Mouse (Mus musculus): ENCODE measurements around the gene Gm12258. TPM values are rescaled to one million over a fixed set of nuclear protein-coding genes. Genes with fewer than 3 reads are reported as not detected.
A peak's percentile ranks its signal among the peaks of the same experiment; 100 is the strongest.
"Not testable (repeated sequence)": the region's sequence is repeated elsewhere in the genome, so short reads cannot be mapped to it uniquely, and the experiment has no call there.

The Gm12258 gene
- total RNA-seq (2015) (2.0 and 3.7 TPM in 2 replicates), total RNA-seq (2017) (2.0 and 4.7 TPM in 2 replicates)

DNA sequence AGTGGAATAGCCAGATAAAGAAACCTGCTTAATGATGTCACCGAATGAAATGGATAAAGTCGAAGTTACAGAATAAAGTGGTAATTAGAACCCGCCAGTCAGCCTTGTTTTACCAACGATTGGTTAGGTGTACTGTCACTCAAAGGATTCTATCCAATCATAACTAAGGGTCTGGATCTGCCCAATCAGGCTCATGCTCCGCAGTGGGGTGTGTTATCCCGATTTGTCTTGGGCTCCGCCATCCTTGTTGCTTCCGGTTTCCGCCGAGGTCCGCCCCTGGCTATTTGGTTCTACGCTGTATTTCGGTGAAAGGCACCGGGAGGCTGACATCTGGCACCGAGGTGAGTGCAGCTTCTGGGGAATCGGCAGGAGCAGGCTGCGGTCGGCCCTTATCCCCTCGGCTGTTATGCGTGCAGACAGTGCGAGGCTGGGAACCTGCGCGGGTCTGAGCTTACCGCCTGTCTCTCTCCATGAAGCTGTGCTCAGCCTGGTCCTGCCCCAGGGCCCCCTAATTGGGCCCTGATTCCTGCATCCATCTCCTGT lies at the start of gene Gm12258:
TSS of gene Gm12258 (plus strand) at position 240 of the 543 bp plus-strand sequence.
- ATAC-seq (ENCODE audit: poor library complexity, severe bottlenecking): peak; percentile 99

DNA sequence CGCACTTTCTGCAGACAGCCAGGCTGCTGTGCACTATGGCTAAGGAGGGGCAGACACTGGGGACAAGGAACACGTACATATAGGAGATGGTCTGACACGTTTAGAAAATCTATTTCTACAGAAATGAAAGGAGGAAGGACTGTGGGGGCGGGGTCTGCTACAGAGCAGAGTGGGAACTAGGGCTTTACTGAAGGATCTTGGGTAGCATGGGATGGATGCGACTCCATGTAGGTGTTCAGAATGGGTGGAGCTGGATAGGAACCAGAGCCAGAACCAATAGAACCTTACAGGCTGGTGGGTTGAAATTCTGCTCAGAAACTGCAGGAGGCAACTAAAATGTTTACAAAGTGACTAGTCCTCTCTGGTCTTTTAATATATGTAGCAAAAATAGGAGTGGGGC lies 47.2 kb upstream of the Gm12258 start:
- no peak for ATAC-seq (ENCODE audit: poor library complexity, severe bottlenecking)

DNA sequence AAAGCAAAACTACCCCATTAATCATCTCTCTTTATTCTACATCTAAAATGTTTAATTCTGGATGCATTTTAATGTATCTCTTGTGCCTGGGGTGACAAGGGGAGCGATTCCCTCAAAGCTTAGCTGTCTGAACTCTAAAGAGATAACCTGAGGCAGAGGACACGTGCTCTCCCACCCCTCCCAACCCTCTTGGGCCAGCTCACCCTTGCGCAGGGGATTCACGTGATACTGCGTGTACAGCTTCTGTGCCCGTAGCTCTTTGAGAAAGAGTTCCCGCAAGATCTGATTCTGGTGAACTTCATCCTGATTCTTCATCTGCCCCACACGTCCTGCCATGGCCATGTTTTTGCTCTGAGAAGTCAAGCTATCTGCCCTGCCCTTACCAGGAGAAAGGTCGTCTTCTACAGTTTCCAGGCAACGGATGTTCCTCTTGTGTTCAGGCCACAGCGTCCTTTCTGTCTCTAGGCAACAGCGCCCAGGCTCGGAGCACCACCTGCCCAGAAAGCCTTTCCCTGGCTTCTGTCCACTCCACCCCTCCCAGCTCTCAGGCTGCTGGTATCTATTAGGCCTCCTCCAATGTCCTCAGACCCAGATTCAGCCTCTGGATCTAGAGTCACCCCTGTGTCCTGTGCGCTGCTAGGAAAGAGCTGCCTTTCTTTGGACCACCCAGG lies 45.3 kb upstream of the Gm12258 start, which contains the start of gene Fam183b:
TSS of gene Fam183b (minus strand) at position 403 of the 671 bp plus-strand sequence.
- ATAC-seq (ENCODE audit: poor library complexity, severe bottlenecking): no peak

DNA sequence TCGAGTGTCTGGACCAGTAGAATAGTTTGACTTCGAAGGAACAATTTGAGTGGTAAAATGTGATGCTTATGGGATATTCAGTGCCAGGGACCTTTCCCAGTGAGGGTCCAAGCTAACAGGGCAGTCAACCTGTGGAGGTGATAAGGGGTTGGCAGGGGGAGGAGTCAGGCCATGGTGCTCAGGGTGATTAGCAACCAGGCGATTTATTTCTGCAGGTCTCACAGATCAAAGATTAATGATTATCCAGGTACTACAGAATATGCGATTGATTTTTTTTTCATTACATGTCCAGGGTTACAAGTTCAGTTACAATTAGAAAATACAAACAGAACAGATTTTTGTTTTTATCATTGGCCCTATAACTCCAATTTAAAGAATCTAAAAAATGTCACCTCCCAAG lies 43.1 kb upstream of the Gm12258 start:
- ATAC-seq (ENCODE audit: poor library complexity, severe bottlenecking): no peak

DNA sequence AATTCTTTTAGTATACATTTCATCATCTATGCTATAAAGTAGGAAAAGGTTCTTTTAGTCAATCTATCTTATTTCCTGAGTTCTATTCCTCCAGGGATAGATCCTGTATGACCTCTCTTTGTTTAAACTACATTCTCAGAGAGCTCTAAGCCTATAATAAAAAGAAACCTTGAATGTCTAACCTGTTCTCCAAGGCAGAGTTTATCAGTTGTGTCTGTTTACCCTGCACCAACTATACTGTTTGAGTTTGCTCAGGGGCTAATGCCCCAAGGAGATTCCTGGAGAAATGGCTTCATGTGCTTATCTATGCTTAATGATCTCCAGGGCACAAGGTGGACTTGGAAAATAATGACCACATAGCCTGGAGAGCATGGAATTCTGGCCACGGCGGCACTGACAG lies 42.6 kb upstream of the Gm12258 start:
- ATAC-seq (ENCODE audit: poor library complexity, severe bottlenecking): no peak

DNA sequence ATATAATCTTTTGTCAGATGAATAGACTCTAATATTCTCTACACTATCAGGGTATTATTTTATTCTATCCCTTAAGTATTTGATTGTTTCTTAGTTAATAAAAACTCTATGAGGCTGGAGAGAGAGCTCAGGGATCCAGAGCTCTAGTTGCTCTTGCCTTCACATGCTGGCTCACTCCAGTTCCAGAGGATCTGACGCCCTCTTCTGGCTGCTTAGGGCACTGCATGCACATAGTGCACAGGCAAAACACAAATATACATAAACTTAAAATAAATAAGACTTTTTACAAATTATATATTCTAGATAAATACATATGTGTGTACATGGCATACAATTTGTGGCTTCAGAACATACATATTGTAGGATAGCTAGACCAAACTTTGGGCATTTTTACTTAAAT lies 35.0 kb upstream of the Gm12258 start:
- no peak for ATAC-seq (ENCODE audit: poor library complexity, severe bottlenecking)

DNA sequence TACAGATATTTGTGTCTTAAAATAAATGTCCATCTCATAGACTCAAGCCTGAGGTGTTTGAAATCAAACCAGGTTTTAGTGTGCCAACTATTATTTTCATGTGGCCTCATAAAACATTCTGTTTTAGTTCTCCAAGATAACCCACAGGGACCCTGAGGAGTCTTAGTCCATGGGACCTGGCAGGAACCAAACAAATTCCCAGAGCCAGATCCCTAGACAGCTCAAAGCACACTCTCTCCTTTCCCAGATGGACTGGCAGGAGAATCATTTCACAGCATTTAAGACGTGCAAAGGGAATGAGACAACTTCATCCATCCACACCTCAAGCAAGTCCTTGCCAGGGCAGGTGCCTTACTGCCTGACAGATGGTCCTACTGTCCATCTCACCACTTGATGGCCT lies 32.3 kb upstream of the Gm12258 start, which contains the start of gene Olfr313:
TSS of gene Olfr313 (plus strand) at position 301 of the 400 bp plus-strand sequence.
- not testable (repeated sequence) for ATAC-seq (ENCODE audit: poor library complexity, severe bottlenecking)

DNA sequence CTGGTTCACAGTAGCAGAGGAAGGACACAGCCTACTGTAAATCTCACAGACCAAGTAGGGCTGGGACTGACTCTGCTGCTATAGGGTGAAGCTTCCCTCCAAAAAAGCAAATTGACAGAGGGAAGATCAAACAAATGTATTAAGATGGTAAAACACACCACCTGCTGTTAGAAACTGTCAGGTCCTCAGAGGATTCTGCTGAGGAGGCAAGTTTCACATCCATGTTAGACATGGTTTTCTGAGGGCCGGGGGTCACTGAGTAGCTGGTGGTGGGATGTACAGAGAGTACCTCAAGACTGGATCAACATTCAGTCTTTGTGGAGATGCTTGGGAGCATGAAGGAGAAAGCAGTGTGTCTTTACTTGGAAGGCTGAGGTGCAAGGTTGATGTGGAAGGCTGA lies 31.3 kb upstream of the Gm12258 start:
- ATAC-seq (ENCODE audit: poor library complexity, severe bottlenecking): no peak

DNA sequence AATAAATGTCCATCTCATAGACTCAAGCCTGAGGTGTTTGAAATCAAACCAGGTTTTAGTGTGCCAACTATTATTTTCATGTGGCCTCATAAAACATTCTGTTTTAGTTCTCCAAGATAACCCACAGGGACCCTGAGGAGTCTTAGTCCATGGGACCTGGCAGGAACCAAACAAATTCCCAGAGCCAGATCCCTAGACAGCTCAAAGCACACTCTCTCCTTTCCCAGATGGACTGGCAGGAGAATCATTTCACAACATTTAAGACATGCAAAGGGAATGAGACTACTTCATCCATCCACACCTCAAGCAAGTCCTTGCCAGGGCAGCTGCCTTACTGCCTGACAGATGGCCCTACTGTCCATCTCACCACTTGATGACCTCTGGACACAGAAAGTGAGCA lies 18.0 kb upstream of the Gm12258 start, which contains the start of gene Olfr312:
TSS of gene Olfr312 (plus strand) at position 301 of the 400 bp plus-strand sequence.
- ATAC-seq (ENCODE audit: poor library complexity, severe bottlenecking): not testable (repeated sequence)

DNA sequence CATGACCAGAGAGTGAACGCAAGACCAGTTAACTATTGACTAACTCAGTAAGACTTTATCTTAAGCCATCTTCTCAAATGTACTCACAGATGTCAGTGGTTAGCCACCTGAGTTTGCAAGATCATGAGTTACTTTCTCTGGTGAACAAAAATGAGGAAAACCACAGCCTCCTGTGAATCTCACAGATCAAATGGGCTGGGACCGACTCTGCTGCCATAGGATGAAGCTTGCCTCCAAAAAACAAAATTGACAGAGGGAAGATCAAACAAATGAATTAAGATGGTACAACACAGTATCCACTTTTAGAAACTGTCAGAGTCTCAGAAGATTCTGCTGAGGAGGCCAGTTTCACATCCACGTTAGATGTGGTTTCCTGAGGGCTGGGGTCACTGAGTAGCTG lies 17.2 kb upstream of the Gm12258 start:
- no peak for ATAC-seq (ENCODE audit: poor library complexity, severe bottlenecking)

DNA sequence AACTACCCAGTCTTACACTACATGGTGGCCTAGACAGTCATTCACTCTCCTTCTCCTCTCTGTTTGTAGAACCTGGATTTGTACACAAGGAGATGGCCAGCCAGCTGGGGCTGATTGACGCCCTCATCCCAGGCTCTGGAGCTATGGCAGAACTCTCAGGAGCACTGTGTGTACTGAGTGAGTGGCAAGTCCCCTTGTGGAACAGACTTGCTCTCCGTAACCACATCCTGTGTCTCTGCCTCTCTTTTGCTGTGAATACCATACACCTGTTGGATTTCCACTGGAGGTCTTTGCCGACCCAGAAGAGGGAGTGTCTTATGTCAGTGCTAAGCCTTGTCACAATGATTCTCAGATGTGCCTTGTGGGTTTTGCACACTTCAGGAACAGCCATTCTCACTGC lies 14.4 kb upstream of the Gm12258 start:
- ATAC-seq (ENCODE audit: poor library complexity, severe bottlenecking): not testable (repeated sequence)

DNA sequence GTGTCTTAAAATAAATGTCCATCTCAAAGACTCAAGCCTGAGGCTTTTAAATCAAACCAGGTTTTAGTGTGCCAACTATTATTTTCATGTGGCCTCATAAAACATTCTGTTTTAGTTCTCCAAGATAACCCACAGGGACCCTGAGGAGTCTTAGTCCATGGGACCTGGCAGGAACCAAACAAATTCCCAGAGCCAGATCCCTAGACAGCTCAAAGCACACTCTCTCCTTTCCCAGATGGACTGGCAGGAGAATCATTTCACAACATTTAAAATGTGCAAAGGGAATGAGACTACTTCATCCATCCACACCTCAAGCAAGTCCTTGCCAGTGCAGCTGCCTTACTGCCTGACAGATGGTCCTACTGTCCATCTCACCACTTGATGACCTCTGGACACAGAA lies 8.0 kb upstream of the Gm12258 start, which contains the start of gene Olfr311:
TSS of gene Olfr311 (plus strand) at position 301 of the 400 bp plus-strand sequence.
- not testable (repeated sequence) for ATAC-seq (ENCODE audit: poor library complexity, severe bottlenecking)

DNA sequence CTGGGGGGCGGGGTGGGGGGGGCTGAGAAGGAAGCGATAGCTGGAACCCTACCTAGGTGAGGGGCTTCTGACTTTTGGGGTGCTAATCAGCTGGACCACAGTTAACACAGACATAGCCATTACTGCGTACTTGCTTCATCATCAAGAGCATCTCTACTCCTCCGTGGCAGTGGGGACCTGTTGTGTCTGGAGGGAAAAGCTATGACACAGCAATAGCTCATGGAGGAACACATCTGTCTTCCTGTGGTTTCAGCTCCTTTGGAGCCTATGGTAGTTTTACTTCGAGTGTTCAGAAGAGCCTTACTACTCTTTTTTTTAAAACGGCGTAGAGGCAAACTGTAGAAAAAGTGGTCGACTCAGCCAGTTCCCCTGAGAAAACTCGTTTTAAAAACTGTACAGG lies 678 bp downstream of the Gm12258 start:
- ATAC-seq (ENCODE audit: poor library complexity, severe bottlenecking): no peak

DNA sequence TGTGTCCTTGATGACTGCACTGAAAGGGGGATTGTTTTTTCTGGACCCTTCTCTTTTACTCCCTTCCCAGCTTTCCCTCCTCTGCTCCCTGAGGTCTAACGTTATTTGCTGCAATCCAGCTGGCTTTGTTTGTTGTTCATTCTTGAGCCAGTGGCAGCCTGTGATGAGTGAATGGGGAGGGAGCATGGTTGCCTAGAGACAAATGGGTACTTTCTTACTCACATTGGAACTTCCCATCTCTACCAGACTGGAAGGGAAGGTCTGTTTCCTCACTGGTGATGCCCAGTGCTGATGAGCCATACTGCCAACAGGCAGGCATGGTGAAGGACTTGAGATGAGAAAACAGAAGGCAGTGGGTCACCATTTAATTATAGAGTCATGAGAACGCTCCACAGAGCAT lies 2.8 kb downstream of the Gm12258 start:
- ATAC-seq (ENCODE audit: poor library complexity, severe bottlenecking): no peak

DNA sequence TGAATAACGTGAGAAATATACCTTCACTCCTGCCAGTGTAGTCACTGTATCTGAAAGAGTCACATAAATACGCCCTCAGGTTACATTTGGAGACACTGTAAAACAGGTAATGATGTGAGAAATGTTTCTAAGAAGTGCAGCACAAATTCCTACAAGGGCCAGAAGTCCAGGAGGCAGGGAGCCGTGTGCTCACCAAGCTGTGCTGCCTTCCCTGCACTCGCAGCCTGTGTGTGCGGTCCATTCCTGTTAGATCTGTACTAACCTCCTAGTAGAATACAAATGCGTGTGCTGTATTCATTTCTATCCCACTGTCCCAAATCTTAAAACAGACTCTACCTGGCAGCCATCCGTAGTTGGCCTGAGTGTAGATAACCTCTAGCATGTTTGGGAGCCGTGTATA lies 13.8 kb downstream of the Gm12258 start:
- ATAC-seq (ENCODE audit: poor library complexity, severe bottlenecking): no peak

DNA sequence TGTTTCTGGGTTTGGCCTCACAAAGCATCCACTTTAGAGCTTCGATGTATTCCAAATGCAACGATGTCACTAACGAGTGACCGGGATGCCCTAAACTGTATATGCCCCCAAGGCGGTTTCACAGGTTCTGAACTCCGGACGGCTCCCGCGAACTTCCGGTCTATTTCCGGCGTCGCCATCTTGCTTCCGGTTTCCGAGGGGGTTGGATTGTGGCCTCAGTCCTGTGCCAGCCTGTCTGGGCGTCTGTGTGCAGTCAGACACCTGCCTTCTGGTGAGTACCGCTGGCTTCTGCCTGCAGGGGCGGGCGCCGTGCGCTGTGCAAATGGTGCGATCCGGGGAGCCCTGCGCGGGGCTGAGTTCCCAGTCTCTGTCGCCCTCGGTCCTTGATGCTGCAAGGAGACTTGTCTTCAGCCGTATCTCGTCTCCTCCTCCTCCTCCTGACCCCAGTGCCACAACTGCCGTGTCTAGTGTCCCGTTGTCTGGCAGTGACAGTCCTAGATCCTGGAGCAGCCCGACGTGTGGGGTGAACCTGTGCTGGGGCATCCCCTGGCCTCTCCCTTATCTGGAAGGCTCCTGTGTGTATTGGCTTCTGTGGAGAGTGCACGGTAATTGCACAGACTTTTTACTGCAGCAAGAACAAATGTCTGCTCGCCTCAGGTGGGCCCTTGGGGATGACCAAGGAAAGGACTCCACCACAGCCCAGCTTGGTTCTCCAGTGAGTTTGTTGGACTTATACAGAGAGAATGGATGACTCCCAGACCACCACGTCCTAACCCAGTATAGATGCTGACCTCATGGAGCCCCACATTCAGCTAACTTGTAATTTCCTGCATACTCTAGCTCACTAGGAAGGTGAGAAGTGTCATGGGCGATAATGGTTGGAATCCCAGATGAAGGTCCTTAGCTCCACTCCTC lies 20.3 kb downstream of the Gm12258 start, which contains the start of gene 2810021J22Rik:
TSS of gene 2810021J22Rik (plus strand) at position 178 of the 915 bp plus-strand sequence.
- peak; percentile 94 for ATAC-seq (ENCODE audit: poor library complexity, severe bottlenecking)

DNA sequence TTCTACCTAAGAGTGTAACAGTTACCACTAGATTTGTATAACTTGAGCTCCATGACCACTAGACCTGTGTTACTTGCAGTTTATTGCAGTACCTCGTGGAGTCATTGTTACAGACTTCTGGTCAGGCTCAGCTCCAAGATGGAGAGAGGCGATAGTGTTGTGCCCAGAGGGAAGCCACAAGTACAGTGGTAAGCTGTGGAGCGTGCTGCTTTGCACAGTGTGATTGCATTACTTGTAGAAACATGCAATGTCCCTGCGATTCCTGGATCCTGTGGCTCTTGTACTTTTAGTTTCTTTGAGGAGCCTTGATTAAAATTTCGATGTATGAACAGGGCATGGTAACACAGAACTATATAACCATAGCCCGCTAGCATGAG lies 21.0 kb downstream of the Gm12258 start:
- no peak for ATAC-seq (ENCODE audit: poor library complexity, severe bottlenecking)

DNA sequence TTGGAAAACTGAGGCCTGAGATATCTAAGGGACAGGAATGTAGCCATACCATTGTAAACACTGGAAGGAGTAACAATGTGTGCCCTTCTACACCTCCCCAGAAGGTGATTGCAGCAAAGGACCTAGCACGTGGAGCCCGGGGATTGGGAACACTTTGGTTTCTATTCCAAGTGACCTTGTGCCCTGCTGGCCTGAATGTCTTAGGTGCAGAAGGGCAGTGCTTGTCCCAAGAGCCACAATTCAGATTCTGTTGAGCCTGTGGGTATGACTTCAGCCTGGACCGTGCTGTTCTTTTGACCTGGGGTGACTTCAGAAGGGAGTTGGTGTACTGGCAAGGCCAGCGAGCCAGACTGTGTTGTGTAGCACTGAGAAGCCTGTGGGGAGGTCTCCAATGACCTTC lies 24.0 kb downstream of the Gm12258 start:
- no peak for ATAC-seq (ENCODE audit: poor library complexity, severe bottlenecking)

DNA sequence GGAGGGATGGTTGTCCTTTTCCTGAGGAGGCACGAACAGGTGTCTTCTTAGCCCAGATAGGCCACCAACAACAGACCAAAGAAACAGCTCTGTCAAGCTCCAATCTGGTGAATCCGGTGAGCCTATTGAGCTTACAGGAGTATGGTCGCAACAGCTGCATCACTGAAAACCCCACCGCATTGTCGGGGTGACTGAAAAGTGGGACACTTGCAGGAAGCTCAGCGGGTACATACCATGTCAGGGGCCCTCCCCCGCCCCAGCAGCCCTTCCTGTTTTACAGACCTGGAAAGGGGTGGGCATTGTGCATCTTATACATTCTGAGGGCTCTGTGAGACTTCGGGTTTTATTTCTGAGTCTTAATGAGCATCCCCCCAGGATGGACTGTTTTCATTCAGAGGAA lies 36.8 kb downstream of the Gm12258 start:
- ATAC-seq (ENCODE audit: poor library complexity, severe bottlenecking): no peak

DNA sequence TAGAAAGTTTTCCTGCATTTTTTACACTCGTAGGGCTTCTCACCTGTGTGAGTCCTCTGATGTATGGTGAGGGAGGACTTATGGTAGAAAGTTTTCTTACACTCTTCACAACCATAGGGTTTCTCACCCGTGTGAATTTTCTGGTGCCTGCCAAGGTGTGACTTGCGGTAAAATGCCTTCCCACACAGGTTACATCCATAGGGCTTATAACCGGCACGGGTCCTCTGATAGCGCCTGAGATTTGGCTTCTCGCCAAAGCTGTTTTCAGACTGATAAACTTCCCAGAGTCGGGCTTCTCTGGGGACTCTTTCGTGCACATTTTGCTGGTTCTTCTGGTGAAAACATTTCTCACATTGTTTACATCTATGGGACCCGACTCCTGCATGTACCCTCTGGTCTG lies 43.6 kb downstream of the Gm12258 start:
- ATAC-seq (ENCODE audit: poor library complexity, severe bottlenecking): no peak

DNA sequence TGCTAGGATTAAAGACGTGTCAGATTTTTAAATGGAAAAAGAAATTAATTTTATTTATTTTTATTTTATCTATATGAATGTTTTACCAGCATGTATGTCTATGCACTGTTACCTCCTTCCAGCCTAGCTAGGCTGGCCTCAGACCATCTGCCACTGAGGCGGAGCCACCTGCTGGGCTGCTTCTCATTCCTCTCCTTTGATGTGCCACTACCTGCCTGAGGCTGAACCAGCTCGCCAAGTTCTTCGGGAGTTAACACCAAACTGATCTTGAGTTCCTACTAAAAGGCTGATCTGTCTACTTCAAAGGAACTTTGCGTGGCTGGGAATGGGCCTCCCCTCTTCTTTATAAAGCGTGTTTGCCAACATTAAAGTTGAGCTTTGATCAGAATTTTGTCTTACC lies 47.5 kb downstream of the Gm12258 start:
- no peak for ATAC-seq (ENCODE audit: poor library complexity, severe bottlenecking)
